Mouse (Mus musculus) MN1 (cell line): ENCODE data around the gene Zfp146.
"Not testable (repeated sequence)": the region's sequence is repeated elsewhere in the genome, so short reads cannot be mapped to it uniquely, and the experiment has no call there.

Experiments
- DNase-seq: peaks from one replicate; pipeline ENCODE4 v3.0.0-alpha.2; 2016; ENCODE audit warnings: low spot score

Gene Zfp146

GRCm38 (mm10) chr7:30121308-30122187, 48.0 kb downstream of the Zfp146 start, which contains the start of gene Zfp382:
Gene Zfp382, plus strand, starts transcription at chr7:30121942.
- DNase-seq = peak; percentile 94

- not testable (repeated sequence) for DNase-seq
Measured at GRCm38 (mm10) chr7:30117935-30118334, 51.6 kb downstream of the Zfp146 start.

- DNase-seq = no peak
Measured at GRCm38 (mm10) chr7:30116076-30116475, 53.5 kb downstream of the Zfp146 start.
